Mouse (Mus musculus) liver, embryonic 16.5 days (tissue): ENCODE results near the gene Mef2d. TPM values are rescaled to one million over a fixed set of nuclear protein-coding genes. Genes with fewer than 3 reads are reported as not detected.
A peak's percentile ranks its signal among the peaks of the same experiment; 100 is the strongest.

ENCODE experiments used
- ATAC-seq: fragments of 200-750 bp; cut with Nextera tagmentation; 2 replicates; pipeline ENCODE4 v1.8.0; 2017; ENCODE audit warnings: low read depth, mild to moderate bottlenecking, moderate number of reproducible peaks, moderate library complexity
- H3K27ac ChIP-seq: fragments of 300-500 bp; sonication (generic); 2 replicates; pipeline ENCODE4 v1.5.1; 2014; ENCODE audit warnings: mild to moderate bottlenecking, low read length
- H3K27me3 ChIP-seq: fragments of 300-500 bp; sonication (generic); 2 replicates; pipeline ENCODE4 v1.6.1; 2014; ENCODE audit warnings: low read depth, low read length, mixed read lengths; ENCODE audit not compliant: control insufficient read depth, insufficient read depth
- H3K36me3 ChIP-seq: fragments of 300-500 bp; sonication (generic); 2 replicates; pipeline ENCODE4 v1.6.1; 2014; ENCODE audit warnings: mild to moderate bottlenecking; ENCODE audit not compliant: control insufficient read depth, insufficient read depth
- H3K4me1 ChIP-seq: fragments of 300-500 bp; sonication (generic); 2 replicates; pipeline ENCODE4 v1.6.1; 2014; ENCODE audit warnings: low read depth, low read length, mixed read lengths; ENCODE audit not compliant: control insufficient read depth
- H3K4me2 ChIP-seq: fragments of 300-500 bp; sonication (generic); 2 replicates; pipeline ENCODE4 v1.6.1; 2014; ENCODE audit warnings: low read depth, low read length, mixed read lengths
- H3K4me3 ChIP-seq: fragments of 300-500 bp; sonication (generic); 2 replicates; pipeline ENCODE4 v1.5.1; 2014; ENCODE audit warnings: low read depth, mild to moderate bottlenecking, low read length
- H3K9ac ChIP-seq: fragments of 300-500 bp; sonication (generic); 2 replicates; pipeline ENCODE4 v1.6.1; 2014; ENCODE audit warnings: low read depth, low read length
- H3K9me3 ChIP-seq: fragments of 300-500 bp; sonication (generic); replicated peaks from 2 replicates; pipeline ENCODE4 v1.6.1; 2016; ENCODE audit warnings: low read length; ENCODE audit not compliant: control insufficient read depth
- WGBS: fragments of 180-500 bp; shearing (Covaris S2); extraction: QIAGEN DNeasy Blood & Tissue Kit; methylation state at CpG from one replicate; pipeline ENCODE4 v1.1.7; 2014; ENCODE audit not compliant: insufficient replicate concordance; 5-methylcytosine and 5-hydroxymethylcytosine counted together
- polyA plus RNA-seq: library from polyadenylated mRNA; unstranded; fragments of >200 nt; fragmentation: Nextera tagmentation; extraction: Ambion mirVana; gene quantifications from 2 replicates; pipeline ENCODE4 v1.2.1, GENCODE M21; 2015

Mef2d gene
- polyA plus RNA-seq, 1 experiment from 2014 or later, result 7.9 TPM

GRCm38 (mm10) chr3:88140903-88141430, 1.2 kb upstream of the Mef2d start:
- H3K36me3 ChIP-seq, result no peaks in the 10 kb centered on the region
- peak overlapping the region; percentile 97 for H3K27ac ChIP-seq
- H3K4me1 ChIP-seq, result peaks cover 66% of the 10 kb centered on the region
- H3K9me3 ChIP-seq, result no peaks in the 10 kb centered on the region
- peak overlapping the region; percentile 98 for H3K4me2 ChIP-seq
- 27% methylated on average over 6 of the region's 6 CpGs for WGBS
- ATAC-seq, result no peak
- H3K27me3 ChIP-seq, result no peaks in the 10 kb centered on the region; the same call in 1 of the 2 replicates
- no peak overlapping the region for H3K9ac ChIP-seq
- H3K4me3 ChIP-seq, result peak overlapping the region; percentile 86; the same call in 1 of the 2 replicates

- Histone ChIP-seq H3K36me3 (no peaks in the 10 kb centered on the region), H3K9me3 (no peaks in the 10 kb centered on the region), H3K4me1 (peaks cover 70% of the 10 kb centered on the region), H3K27me3 (no peaks in the 10 kb centered on the region; the same call in 1 of the 2 replicates), H3K27ac (peak overlapping the region; percentile 97), H3K4me2 (peak overlapping the region; percentile 98), H3K4me3 (peak overlapping the region; percentile 86), H3K9ac (peak overlapping the region; percentile 87)
- ATAC-seq, result no peak
- WGBS, result 8% methylated on average over 9 of the region's 9 CpGs
These were observed 759 bp upstream of the Mef2d start for GRCm38 (mm10) chr3:88141439-88141786.

- Histone ChIP-seq H3K27me3 (no peaks in the 10 kb centered on the region; the same call in 1 of the 2 replicates), H3K9ac (peak overlapping the region; percentile 87), H3K27ac (peak overlapping the region; percentile 97), H3K36me3 (no peaks in the 10 kb centered on the region), H3K9me3 (no peaks in the 10 kb centered on the region), H3K4me3 (peak overlapping the region; percentile 86), H3K4me1 (peaks cover 81% of the 10 kb centered on the region), H3K4me2 (peak overlapping the region; percentile 98)
- WGBS, result under 1% methylated on average over 57 of the region's 57 CpGs
- ATAC-seq, result peak; percentile 20
These were observed 359 bp downstream of the Mef2d start for GRCm38 (mm10) chr3:88142546-88142915.

GRCm38 (mm10) chr3:88142916-88143771, 972 bp downstream of the Mef2d start:
- peak overlapping the region; percentile 87 for H3K9ac ChIP-seq
- ATAC-seq, result peak; percentile 12
- H3K4me1 ChIP-seq, result peaks cover 88% of the 10 kb centered on the region
- no peaks in the 10 kb centered on the region for H3K36me3 ChIP-seq
- under 1% methylated on average over 33 of the region's 33 CpGs for WGBS
- no peaks in the 10 kb centered on the region for H3K9me3 ChIP-seq
- peak overlapping the region; percentile 86 for H3K4me3 ChIP-seq
- H3K27me3 ChIP-seq, result no peaks in the 10 kb centered on the region; the same call in 1 of the 2 replicates
- H3K27ac ChIP-seq, result peak overlapping the region; percentile 97
- H3K4me2 ChIP-seq, result peak overlapping the region; percentile 98

- peak overlapping the region; percentile 87 for H3K9ac ChIP-seq
- no peaks in the 10 kb centered on the region for H3K9me3 ChIP-seq
- 2% methylated on average over 5 of the region's 5 CpGs for WGBS
- no peaks in the 10 kb centered on the region for H3K36me3 ChIP-seq
- peak overlapping the region; percentile 97 for H3K27ac ChIP-seq
- H3K4me1 ChIP-seq, result peaks cover 92% of the 10 kb centered on the region
- peak overlapping the region; percentile 86 for H3K4me3 ChIP-seq
- ATAC-seq, result no peak
- H3K27me3 ChIP-seq, result no peaks in the 10 kb centered on the region; the same call in 1 of the 2 replicates
- peak overlapping the region; percentile 98 for H3K4me2 ChIP-seq
These were observed 1.9 kb downstream of the Mef2d start for GRCm38 (mm10) chr3:88143961-88144486.

- Histone ChIP-seq H3K4me1 (peaks cover 92% of the 10 kb centered on the region), H3K27me3 (no peaks in the 10 kb centered on the region; the same call in 1 of the 2 replicates), H3K27ac (peak overlapping the region; percentile 97), H3K9me3 (no peaks in the 10 kb centered on the region), H3K9ac (peak overlapping the region; percentile 87), H3K4me3 (peak overlapping the region; percentile 86), H3K36me3 (no peaks in the 10 kb centered on the region), H3K4me2 (peak overlapping the region; percentile 98)
- no peak for ATAC-seq
- WGBS, result 53% methylated on average over 6 of the region's 6 CpGs
These were observed 2.7 kb downstream of the Mef2d start for GRCm38 (mm10) chr3:88144648-88145410.

GRCm38 (mm10) chr3:88145411-88145782, 3.2 kb downstream of the Mef2d start:
- H3K9me3 ChIP-seq, result no peaks in the 10 kb centered on the region
- H3K4me2 ChIP-seq, result peak overlapping the region; percentile 98
- H3K4me3 ChIP-seq, result peak overlapping the region; percentile 86
- H3K27ac ChIP-seq, result peak overlapping the region; percentile 97
- WGBS, result 34% methylated on average over 4 of the region's 4 CpGs
- H3K9ac ChIP-seq, result 0 out of 2 replicates have a peak overlapping the region, but pooled peaks have one; percentile 43
- no peaks in the 10 kb centered on the region for H3K36me3 ChIP-seq
- no peak for ATAC-seq
- H3K4me1 ChIP-seq, result peaks cover 93% of the 10 kb centered on the region
- H3K27me3 ChIP-seq, result no peaks in the 10 kb centered on the region

GRCm38 (mm10) chr3:88145952-88146351, 3.8 kb downstream of the Mef2d start:
- Histone ChIP-seq H3K27ac (peak overlapping the region; percentile 97), H3K4me1 (peaks cover 93% of the 10 kb centered on the region), H3K4me3 (peak overlapping the region; percentile 23; the same call in 1 of the 2 replicates), H3K36me3 (no peaks in the 10 kb centered on the region), H3K9ac (peak overlapping the region; percentile 43; the same call in 1 of the 2 replicates), H3K9me3 (no peaks in the 10 kb centered on the region), H3K27me3 (no peaks in the 10 kb centered on the region), H3K4me2 (peak overlapping the region; percentile 98)
- WGBS, result 20% methylated on average over 5 of the region's 5 CpGs
- ATAC-seq, result no peak
